Mouse (Mus musculus) cerebellum, postnatal 36 days (tissue): ENCODE measurements around the gene Zfp42.

Experiments used
- DNase-seq, 2 experiments: peaks; one replicate each; pipeline ENCODE4 v3.0.0; 2021 to 2022; ENCODE audit warnings: mixed read lengths in 2 of 2

The Zfp42 gene

GRCm38 (mm10) chr8:43248707-43249106 is 58.1 kb downstream of the Zfp42 start:
- DNase-seq: no peak
